Mouse (Mus musculus): Measurements from ENCODE around the gene Lzts2.

DNA sequence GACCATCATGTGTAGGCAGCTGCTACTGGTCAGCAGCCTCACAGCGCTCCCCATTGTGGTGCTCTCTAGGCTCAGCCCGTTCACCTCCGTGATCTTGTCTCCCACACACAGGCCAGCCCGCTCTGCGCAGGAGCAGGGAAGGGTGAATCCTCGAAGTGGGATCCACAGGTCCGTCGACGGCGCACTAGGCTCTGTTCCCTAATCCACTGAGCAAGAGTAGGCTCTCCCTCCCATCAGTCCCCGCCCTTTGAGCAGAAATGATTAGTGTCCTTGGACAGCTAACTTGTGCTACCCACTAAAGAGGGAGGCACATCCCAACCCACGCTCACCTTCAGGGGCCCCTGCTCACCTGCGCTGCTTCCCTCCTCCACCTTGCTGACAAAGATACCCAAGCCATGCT, 26.0 kb downstream of the Lzts2 start:
- TF ChIP-seq CTCF (IDR thresholded peaks at IDR 0.05; ENCODE audit: control insufficient read depth, insufficient read depth, low read length) (no peak), POLR2A (IDR thresholded peaks at IDR 0.05; ENCODE audit: borderline replicate concordance, control insufficient read depth, low read depth, low read length) (no peak)
